ENCODE assay signal across 8 mouse cellular contexts in the genomic region with DNA sequence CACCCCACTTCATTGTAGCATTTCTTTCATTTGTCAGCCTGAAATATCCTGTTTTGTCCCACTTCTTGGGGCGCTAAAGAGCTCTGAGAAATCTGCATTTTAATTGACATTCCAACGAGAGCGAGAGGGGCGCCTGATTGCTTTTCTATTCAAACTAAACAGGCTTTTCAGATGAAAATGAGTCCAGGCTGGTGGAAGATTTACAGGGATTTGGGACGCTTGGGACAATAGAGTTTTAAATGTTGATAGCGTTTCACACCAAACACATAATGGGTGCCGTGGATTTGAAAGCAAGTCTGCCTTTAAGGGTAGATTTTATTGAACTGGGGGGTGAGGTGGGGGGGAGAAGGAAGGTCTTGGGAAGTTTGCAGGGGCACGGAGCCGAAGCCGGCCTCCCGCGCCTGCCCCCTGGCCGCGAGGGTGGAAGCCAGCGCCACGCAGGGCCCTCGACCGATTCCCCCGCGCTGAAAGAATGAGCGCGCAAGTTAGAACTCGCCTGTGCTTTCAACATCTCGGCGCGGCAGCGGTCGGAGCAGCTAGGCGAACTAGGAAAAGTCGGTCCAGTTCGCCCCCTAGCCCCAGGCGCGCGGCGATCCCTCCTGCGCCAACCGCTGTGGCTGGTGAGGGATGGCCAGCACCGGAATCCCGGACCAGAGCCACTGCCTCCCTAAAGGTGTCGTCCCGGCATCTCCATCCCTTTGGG.
A peak's percentile ranks its signal among the peaks of the same experiment; 100 is the strongest.
DNase-seq lines count a peak whose midpoint lies in the region; ATAC-seq lines count a peak whose summit lies in the region.

No protein-coding gene starts in this region.

- DNase-seq in layer of hippocampus, adult 11-12 months (ENCODE audit: low spot score): peak; percentile 46
- DNase-seq in layer of hippocampus, adult 9-10 months (ENCODE audit: low spot score): no peak
- DNase-seq in heart, postnatal 4 days: peak; percentile 67
- peak; percentile 60 to 66 for DNase-seq in layer of hippocampus, postnatal 36 days
- peak; percentile 80 for DNase-seq in lung, postnatal 36 days
- peak; percentile 56 for DNase-seq in right cerebral cortex, postnatal 4 days
- no peak for DNase-seq in thymus, adult 18-20 months

- peak overlapping the region; percentile 98 for H3K27ac ChIP-seq in embryonic facial prominence, embryonic 13.5 days

- no peaks in the 10 kb centered on the region for H3K9me3 ChIP-seq in embryonic facial prominence, embryonic 13.5 days

- peak overlapping the region; percentile 70 for H3K4me2 ChIP-seq in embryonic facial prominence, embryonic 13.5 days

- peaks cover 44% of the 10 kb centered on the region for H3K4me1 ChIP-seq in embryonic facial prominence, embryonic 13.5 days

- no peaks in the 10 kb centered on the region for H3K27me3 ChIP-seq in embryonic facial prominence, embryonic 13.5 days

- H3K4me3 ChIP-seq in embryonic facial prominence, embryonic 13.5 days: peak overlapping the region; percentile 90

- WGBS in embryonic facial prominence, embryonic 13.5 days: under 1% methylated on average over 41 of the region's 41 CpGs

- no peak for ATAC-seq in embryonic facial prominence, embryonic 13.5 days (ENCODE audit: insufficient number of reproducible peaks, insufficient read depth, low FRiP score, low TSS enrichment, low read depth)

- H3K9ac ChIP-seq in embryonic facial prominence, embryonic 13.5 days: peak overlapping the region; percentile 98

- H3K36me3 ChIP-seq in embryonic facial prominence, embryonic 13.5 days: peaks cover 20% of the 10 kb centered on the region

Comparison
In these comparisons a context has a peak if more than half of its experiments do, and no peak if none do; other contexts are left out.
1. DNase-seq: peak in layer of hippocampus, adult 11-12 months (single experiment), heart, postnatal 4 days (single experiment), layer of hippocampus, postnatal 36 days (2 of 2), lung, postnatal 36 days (single experiment) and right cerebral cortex, postnatal 4 days (single experiment); none in layer of hippocampus, adult 9-10 months (single experiment) and thymus, adult 18-20 months (0 of 2).